Mouse (Mus musculus): ENCODE results near the gene Ccne1.

GRCm38 (mm10) chr7:38131186-38131585, 23.9 kb upstream of the Ccne1 start:
- TF ChIP-seq ZC3H11A (IDR thresholded peaks at IDR 0.05; ENCODE audit: low read depth, low read length) (no peak), MAX (IDR thresholded peaks at IDR 0.05; ENCODE audit: low read length) (peak; percentile 78), EP300 (IDR thresholded peaks at IDR 0.05; ENCODE audit: low read length) (no peak), JUND (conservative IDR thresholded peaks at IDR 0.05; ENCODE audit: low read depth, low read length) (no peak), MAFK (IDR thresholded peaks at IDR 0.05; ENCODE audit: insufficient replicate concordance, low read length) (no peak), E2F4 (IDR thresholded peaks at IDR 0.05; ENCODE audit: insufficient replicate concordance, low read depth, low read length) (no peak), TCF12 (IDR thresholded peaks at IDR 0.05; ENCODE audit: low read depth, low read length) (no peak), POLR2A (IDR thresholded peaks at IDR 0.05; ENCODE audit: low read depth, low read length) (no peak), CTCF (conservative IDR thresholded peaks at IDR 0.05 in 1 of 2, IDR thresholded peaks at IDR 0.05 in 1 of 2; ENCODE audit: low read depth in 2 of 2, low read length in 2 of 2) (peak; percentile 72 to 78; a peak in 3 of 4 replicates), USF1 (IDR thresholded peaks at IDR 0.05; ENCODE audit: low read depth, low read length) (no peak), ELF1 (IDR thresholded peaks at IDR 0.05; ENCODE audit: low read depth, low read length) (no peak), KAT2A (IDR thresholded peaks at IDR 0.05; ENCODE audit: insufficient replicate concordance, low read length) (no peak), TBP (conservative IDR thresholded peaks at IDR 0.05; ENCODE audit: low read depth, low read length) (no peak)
